Mouse (Mus musculus) embryonic fibroblast, embryonic 13.5 days (primary cell): ENCODE results near the gene Atp6v0c.

ENCODE experiments used
- CTCF ChIP-seq: IDR thresholded peaks from 2 replicates; pipeline ENCODE4 v1.5.1; 2011; ENCODE audit warnings: mild to moderate bottlenecking, control low read depth, low read length, moderate library complexity, borderline replicate concordance; ENCODE audit not compliant: insufficient read depth
- POLR2A ChIP-seq: IDR thresholded peaks from 2 replicates; pipeline ENCODE4 v1.6.1; 2011; ENCODE audit warnings: low read depth, mild to moderate bottlenecking, control low read depth, low read length, moderate library complexity

DNA sequence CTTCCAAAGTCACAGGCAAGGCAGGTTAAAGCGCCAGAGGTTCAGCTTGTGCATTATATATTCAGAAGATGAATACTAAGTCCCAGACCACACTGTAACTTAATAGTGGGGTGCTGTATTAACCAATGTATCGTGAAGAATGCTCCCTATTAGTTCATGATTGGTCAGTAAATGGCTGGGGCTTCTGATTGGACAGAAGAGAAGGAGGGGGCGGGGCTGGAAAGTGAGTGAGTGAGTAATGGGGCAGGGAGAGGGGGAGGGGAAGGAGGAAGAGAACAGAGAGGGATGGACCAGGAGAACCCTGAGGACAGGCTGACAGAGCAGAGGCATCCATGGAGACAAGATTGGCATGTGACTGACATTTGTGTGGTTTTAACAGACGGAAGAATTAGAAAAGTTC is 47.3 kb upstream of the Atp6v0c start:
- no peak for TF ChIP-seq CTCF
- no peak for TF ChIP-seq POLR2A
